Mouse (Mus musculus) C2C12 (cell line): ENCODE data around the gene Dip2c. TPM values are rescaled to one million over a fixed set of nuclear protein-coding genes. Genes with fewer than 3 reads are reported as not detected.

Experiments used
- H3K27me3 ChIP-seq: one replicate; pipeline ENCODE4 v1.6.1; 2011; ENCODE audit not compliant: control insufficient read depth, insufficient read depth, insufficient read length
- H3K36me3 ChIP-seq: one replicate; pipeline ENCODE4 v1.6.1; 2011; ENCODE audit not compliant: control insufficient read depth, insufficient read depth
- H3K4me3 ChIP-seq: one replicate; pipeline ENCODE4 v1.5.1; 2011; ENCODE audit warnings: mild to moderate bottlenecking, control low read depth; ENCODE audit not compliant: poor library complexity, insufficient read depth, severe bottlenecking
- H3K79me2 ChIP-seq: one replicate; pipeline ENCODE4 v1.6.1; 2011; ENCODE audit not compliant: control insufficient read depth, insufficient read depth
- H3K79me3 ChIP-seq: one replicate; pipeline ENCODE4 v1.6.1; 2011; ENCODE audit warnings: low read depth, control low read depth
- H3ac ChIP-seq: one replicate; pipeline ENCODE3; 2011; ENCODE audit warnings: low read depth; ENCODE audit not compliant: control insufficient read depth, insufficient read length
- CEBPB ChIP-seq: IDR thresholded peaks from one replicate; pipeline ENCODE4 v1.6.1; 2011; ENCODE audit warnings: low read depth, mild to moderate bottlenecking, control low read depth, moderate library complexity
- CTCF ChIP-seq: IDR thresholded peaks from one replicate; pipeline ENCODE4 v1.5.1; 2011; ENCODE audit not compliant: control insufficient read depth, insufficient read depth, insufficient read length
- FOSL1 ChIP-seq: IDR thresholded peaks from one replicate; pipeline ENCODE4 v1.8.0; 2011; ENCODE audit warnings: mild to moderate bottlenecking, low read length; ENCODE audit not compliant: poor library complexity, insufficient read depth, severe bottlenecking
- MAX ChIP-seq: IDR thresholded peaks from one replicate; pipeline ENCODE4 v1.6.1; 2011; ENCODE audit warnings: mild to moderate bottlenecking, control low read depth
- MYOD1 ChIP-seq: IDR thresholded peaks from one replicate; pipeline ENCODE4 v1.6.1; 2011; ENCODE audit warnings: low read depth; ENCODE audit not compliant: control insufficient read depth, insufficient read length
- MYOG ChIP-seq: IDR thresholded peaks from one replicate; pipeline ENCODE4 v1.6.1; 2011; ENCODE audit not compliant: control insufficient read depth, insufficient read length; ENCODE audit errors: extremely low read depth
- USF1 ChIP-seq: IDR thresholded peaks from one replicate; pipeline ENCODE4 v1.6.1; 2011; ENCODE audit warnings: low read depth, mild to moderate bottlenecking, control low read depth, moderate library complexity
- polyA plus RNA-seq: library from polyadenylated mRNA; unstranded; fragments of >200 nt; fragmentation: generic; extraction: Trizol; gene quantifications from one replicate; pipeline ENCODE4 v1.2.1, GENCODE M21; 2012; ENCODE audit warnings: missing spikeins

Gene Dip2c
- polyA plus RNA-seq, 1 experiment: 4.8 TPM

DNA sequence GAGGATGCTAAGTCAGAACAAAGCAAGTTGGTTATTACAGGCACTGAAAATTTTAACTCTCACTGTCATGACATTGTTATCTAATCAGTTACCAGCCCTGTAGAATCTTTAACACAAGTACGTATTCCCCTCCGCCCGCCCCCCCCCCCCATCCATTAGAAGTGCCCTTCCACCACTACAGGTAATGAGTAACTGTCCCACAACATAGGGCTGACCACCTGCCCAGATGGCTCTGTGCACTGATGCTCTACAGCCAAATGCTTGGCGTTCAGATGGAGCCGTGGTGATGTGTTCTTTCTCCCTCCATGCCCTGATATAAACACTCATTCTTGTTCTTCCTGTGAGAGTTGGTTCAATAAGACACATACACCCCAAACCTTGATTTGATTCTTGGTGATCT, 10.8 kb upstream of the Dip2c start:
- no peak overlapping the region for H3ac ChIP-seq
- TF ChIP-seq MAX (no peak), USF1 (no peak), MYOD1 (no peak), FOSL1 (no peak), MYOG (no peak), CEBPB (no peak), CTCF (no peak)
- H3K79me3 ChIP-seq: no peaks in the 10 kb centered on the region
- H3K79me2 ChIP-seq: no peaks in the 10 kb centered on the region
- no peaks in the 10 kb centered on the region for H3K27me3 ChIP-seq
- no peak overlapping the region for H3K4me3 ChIP-seq
- no peaks in the 10 kb centered on the region for H3K36me3 ChIP-seq

GRCm38 (mm10) chr13:9276856-9277620, 710 bp downstream of the Dip2c start:
- peak overlapping the region; percentile 93 for H3ac ChIP-seq
- peak overlapping the region; percentile 56 for H3K4me3 ChIP-seq
- H3K36me3 ChIP-seq: no peaks in the 10 kb centered on the region
- peaks cover 6% of the 10 kb centered on the region for H3K79me3 ChIP-seq
- no peaks in the 10 kb centered on the region for H3K27me3 ChIP-seq
- peaks cover 32% of the 10 kb centered on the region for H3K79me2 ChIP-seq
- TF ChIP-seq CEBPB (no peak), MYOD1 (no peak), FOSL1 (no peak), USF1 (no peak), CTCF (no peak), MAX (no peak), MYOG (no peak)

DNA sequence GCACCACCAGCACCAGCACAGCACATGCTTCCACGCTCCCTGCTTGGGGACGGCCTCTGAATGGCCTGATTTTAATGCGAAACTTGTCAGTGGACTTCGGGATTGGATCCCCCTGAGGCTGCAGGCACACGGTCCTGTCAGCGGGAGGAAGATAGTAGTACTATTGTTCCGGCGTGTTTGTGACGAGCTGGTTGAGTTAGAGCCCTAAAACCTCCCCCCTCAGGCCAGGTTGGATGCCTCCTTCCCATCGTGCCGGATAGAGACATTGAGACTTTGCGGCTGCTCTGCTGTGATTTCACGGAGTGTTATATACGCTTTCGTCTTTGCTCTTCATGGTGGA, 1.3 kb downstream of the Dip2c start:
- H3K79me3 ChIP-seq: peaks cover 6% of the 10 kb centered on the region
- no peaks in the 10 kb centered on the region for H3K27me3 ChIP-seq
- H3K4me3 ChIP-seq: peak overlapping the region; percentile 56
- TF ChIP-seq MYOD1: no peak
- H3ac ChIP-seq: peak overlapping the region; percentile 93
- peaks cover 32% of the 10 kb centered on the region for H3K79me2 ChIP-seq
- H3K36me3 ChIP-seq: no peaks in the 10 kb centered on the region

- H3K79me2 ChIP-seq: peaks cover 32% of the 10 kb centered on the region
- H3K27me3 ChIP-seq: no peaks in the 10 kb centered on the region
- H3ac ChIP-seq: no peak overlapping the region
- TF ChIP-seq CEBPB (no peak), FOSL1 (no peak), MYOD1 (no peak), MAX (no peak), CTCF (no peak), MYOG (no peak), USF1 (no peak)
- H3K4me3 ChIP-seq: no peak overlapping the region
- H3K79me3 ChIP-seq: peaks cover 6% of the 10 kb centered on the region
- no peaks in the 10 kb centered on the region for H3K36me3 ChIP-seq
These were observed 2.3 kb downstream of the Dip2c start for GRCm38 (mm10) chr13:9278636-9279035.

DNA sequence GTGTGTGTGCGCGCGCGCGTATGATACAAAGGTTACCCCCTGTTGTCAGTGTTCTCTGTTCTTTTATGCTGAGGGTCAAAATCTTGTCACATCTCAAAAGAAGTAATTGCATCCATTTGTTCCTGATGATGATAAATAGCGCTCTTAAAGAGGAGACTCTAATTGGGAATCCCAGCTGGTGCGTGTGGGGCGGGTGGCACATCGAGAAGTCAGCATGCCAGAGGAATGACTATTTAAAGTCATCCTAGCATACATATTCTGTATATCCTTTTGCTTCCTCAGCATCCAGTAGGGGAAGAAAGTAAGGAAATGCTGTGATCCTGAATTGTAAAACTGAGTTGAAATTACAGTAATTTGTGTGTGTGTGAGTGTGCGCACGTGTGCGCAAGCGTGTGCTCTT, 6.7 kb downstream of the Dip2c start:
- no peak overlapping the region for H3ac ChIP-seq
- H3K4me3 ChIP-seq: no peak overlapping the region
- peaks cover 11% of the 10 kb centered on the region for H3K79me3 ChIP-seq
- no peak for TF ChIP-seq FOSL1
- TF ChIP-seq MAX: no peak
- TF ChIP-seq CEBPB: no peak
- TF ChIP-seq MYOG: no peak
- no peak for TF ChIP-seq MYOD1
- TF ChIP-seq CTCF: no peak
- TF ChIP-seq USF1: no peak
- no peaks in the 10 kb centered on the region for H3K36me3 ChIP-seq
- no peaks in the 10 kb centered on the region for H3K27me3 ChIP-seq
- H3K79me2 ChIP-seq: peaks cover 33% of the 10 kb centered on the region

DNA sequence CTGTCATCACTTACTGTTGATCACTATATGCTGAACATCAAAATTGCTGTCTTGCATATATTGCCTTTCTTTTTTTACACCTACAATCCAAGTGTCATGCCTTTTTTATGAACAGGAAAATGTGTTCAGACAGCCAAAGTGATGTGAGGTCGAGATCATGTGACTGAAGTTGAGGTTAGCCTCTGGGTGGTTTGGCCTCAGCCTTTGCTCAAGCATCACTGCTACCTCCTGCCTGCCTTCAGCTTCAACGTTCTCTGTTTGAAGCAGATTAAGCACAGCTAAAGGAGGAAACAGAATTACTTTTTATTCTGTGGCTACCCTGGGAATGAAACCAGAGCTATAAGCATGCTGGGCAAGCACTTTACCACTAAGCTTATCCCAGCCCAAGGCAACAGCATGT, 13.6 kb downstream of the Dip2c start:
- no peaks in the 10 kb centered on the region for H3K36me3 ChIP-seq
- H3K79me3 ChIP-seq: peaks cover 10% of the 10 kb centered on the region
- no peaks in the 10 kb centered on the region for H3K27me3 ChIP-seq
- TF ChIP-seq CEBPB: no peak
- TF ChIP-seq MAX: no peak
- no peak for TF ChIP-seq MYOG
- no peak for TF ChIP-seq USF1
- no peak for TF ChIP-seq CTCF
- TF ChIP-seq MYOD1: no peak
- no peak for TF ChIP-seq FOSL1
- H3ac ChIP-seq: no peak overlapping the region
- H3K4me3 ChIP-seq: no peak overlapping the region
- peaks cover 21% of the 10 kb centered on the region for H3K79me2 ChIP-seq
